Mouse (Mus musculus): ENCODE measurements around the gene Usp28. TPM values are rescaled to one million over a fixed set of nuclear protein-coding genes. Genes with fewer than 3 reads are reported as not detected.

Usp28 gene
- total and polyA plus RNA-seq, 2 experiments, result 6.1 to 8.2 TPM

DNA sequence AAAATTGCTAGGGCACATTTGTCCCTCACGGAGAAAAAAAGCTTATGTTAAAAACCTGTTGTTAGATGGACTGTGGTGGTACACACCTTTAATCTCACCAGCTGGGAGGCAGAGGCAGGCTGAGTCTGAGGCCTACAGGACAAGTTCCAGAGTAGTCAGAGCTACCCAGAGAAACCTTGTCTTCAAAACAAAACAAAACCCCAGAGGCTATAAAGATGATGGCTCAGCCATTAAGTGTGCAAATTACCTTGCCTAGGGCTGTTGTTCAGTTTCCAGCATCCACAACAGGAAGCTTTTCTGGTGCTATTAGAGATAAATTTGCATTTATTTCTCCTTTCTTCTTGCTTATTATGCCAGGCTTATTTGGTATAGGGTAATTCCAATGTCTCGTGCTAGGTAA lies 39.4 kb downstream of the Usp28 start:
- no peak overlapping the region for H3K27ac ChIP-seq (replicated peaks; ENCODE audit: insufficient read depth, low read depth, low read length)
- DNase-seq (ENCODE audit: extremely low read depth, low read depth, low spot score), result no peak
- no peak overlapping the region for H3K4me3 ChIP-seq (ENCODE audit: insufficient read depth, low read depth, low read length)
- TF ChIP-seq POLR2A (IDR thresholded peaks at IDR 0.05; ENCODE audit: extremely low read depth, insufficient read depth, low read length) (no peak), CTCF (IDR thresholded peaks at IDR 0.05; ENCODE audit: low read depth, low read length) (no peak)
- no peaks in the 10 kb centered on the region for H3K79me2 ChIP-seq (ENCODE audit: control insufficient read depth, insufficient read depth, low read length)
- H3K4me1 ChIP-seq (ENCODE audit: control insufficient read depth, insufficient read depth, low read length), result no peaks in the 10 kb centered on the region
- H3K36me3 ChIP-seq (ENCODE audit: control insufficient read depth, insufficient read depth, low read length), result peaks cover 33% of the 10 kb centered on the region
- no peaks in the 10 kb centered on the region for H3K27me3 ChIP-seq (ENCODE audit: control insufficient read depth, insufficient read depth, low read length)
- WGBS, result 94% methylated on average over 2 of the region's 2 CpGs
- H3K9ac ChIP-seq (ENCODE audit: low read depth, low read length), result no peak overlapping the region

DNA sequence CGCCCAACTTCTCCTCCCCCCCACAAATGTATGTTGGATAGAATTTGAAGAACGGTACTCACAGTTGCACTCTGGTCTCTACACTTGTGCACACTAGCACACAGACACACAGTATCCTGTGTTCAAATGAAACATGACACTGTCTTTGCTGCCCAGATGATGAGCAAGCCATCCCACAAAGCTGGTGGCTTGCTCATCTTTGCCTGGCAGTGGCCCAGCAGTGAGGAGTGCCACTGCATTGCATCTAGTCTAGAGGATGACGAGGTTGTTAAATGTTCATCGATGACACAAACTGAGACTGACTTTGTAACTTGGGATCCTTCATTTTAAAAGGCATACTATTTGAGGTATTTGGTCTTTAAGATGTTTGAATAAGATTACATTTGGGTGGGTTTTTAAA lies 49.6 kb downstream of the Usp28 start:
- Histone ChIP-seq H3K9ac (ENCODE audit: low read depth, low read length) (no peak overlapping the region), H3K4me1 (ENCODE audit: control insufficient read depth, insufficient read depth, low read length) (no peaks in the 10 kb centered on the region), H3K27ac (replicated peaks; ENCODE audit: insufficient read depth, low read depth, low read length) (no peak overlapping the region), H3K4me3 (ENCODE audit: insufficient read depth, low read depth, low read length) (no peak overlapping the region), H3K79me2 (ENCODE audit: control insufficient read depth, insufficient read depth, low read length) (no peaks in the 10 kb centered on the region), H3K36me3 (ENCODE audit: control insufficient read depth, insufficient read depth, low read length) (peaks cover 49% of the 10 kb centered on the region), H3K27me3 (ENCODE audit: control insufficient read depth, insufficient read depth, low read length) (no peaks in the 10 kb centered on the region)
- TF ChIP-seq POLR2A (IDR thresholded peaks at IDR 0.05; ENCODE audit: extremely low read depth, insufficient read depth, low read length) (no peak), CTCF (IDR thresholded peaks at IDR 0.05; ENCODE audit: low read depth, low read length) (no peak)
- DNase-seq (ENCODE audit: extremely low read depth, low read depth, low spot score), result no peak
- 98% methylated on average over 4 of the region's 4 CpGs for WGBS

- no peaks in the 10 kb centered on the region for H3K79me2 ChIP-seq (ENCODE audit: control insufficient read depth, insufficient read depth, low read length)
- 63% methylated on average over 5 of the region's 5 CpGs for WGBS
- no peaks in the 10 kb centered on the region for H3K4me1 ChIP-seq (ENCODE audit: control insufficient read depth, insufficient read depth, low read length)
- no peak overlapping the region for H3K4me3 ChIP-seq (ENCODE audit: insufficient read depth, low read depth, low read length)
- no peaks in the 10 kb centered on the region for H3K36me3 ChIP-seq (ENCODE audit: control insufficient read depth, insufficient read depth, low read length)
- TF ChIP-seq POLR2A (IDR thresholded peaks at IDR 0.05; ENCODE audit: extremely low read depth, insufficient read depth, low read length) (no peak), CTCF (IDR thresholded peaks at IDR 0.05; ENCODE audit: low read depth, low read length) (no peak)
- H3K27ac ChIP-seq (replicated peaks; ENCODE audit: insufficient read depth, low read depth, low read length), result no peak overlapping the region
- H3K9ac ChIP-seq (ENCODE audit: low read depth, low read length), result no peak overlapping the region
- DNase-seq (ENCODE audit: extremely low read depth, low read depth, low spot score), result no peak
- H3K27me3 ChIP-seq (ENCODE audit: control insufficient read depth, insufficient read depth, low read length), result no peaks in the 10 kb centered on the region
Measured at GRCm38 (mm10) chr9:49050901-49051300, 65.7 kb downstream of the Usp28 start.

- no peak overlapping the region for H3K9ac ChIP-seq (ENCODE audit: low read depth, low read length)
- H3K79me2 ChIP-seq (ENCODE audit: control insufficient read depth, insufficient read depth, low read length), result no peaks in the 10 kb centered on the region
- no peaks in the 10 kb centered on the region for H3K4me1 ChIP-seq (ENCODE audit: control insufficient read depth, insufficient read depth, low read length)
- H3K36me3 ChIP-seq (ENCODE audit: control insufficient read depth, insufficient read depth, low read length), result no peaks in the 10 kb centered on the region
- H3K4me3 ChIP-seq (ENCODE audit: insufficient read depth, low read depth, low read length), result no peak overlapping the region
- TF ChIP-seq CTCF (IDR thresholded peaks at IDR 0.05; ENCODE audit: low read depth, low read length) (peak; percentile 70; the same call in 1 of the 2 replicates), POLR2A (IDR thresholded peaks at IDR 0.05; ENCODE audit: extremely low read depth, insufficient read depth, low read length) (no peak)
- H3K27me3 ChIP-seq (ENCODE audit: control insufficient read depth, insufficient read depth, low read length), result no peaks in the 10 kb centered on the region
- peak; percentile 52 for DNase-seq (ENCODE audit: extremely low read depth, low read depth, low spot score)
- no peak overlapping the region for H3K27ac ChIP-seq (replicated peaks; ENCODE audit: insufficient read depth, low read depth, low read length)
- 7% methylated on average over 5 of the region's 5 CpGs for WGBS
Measured at GRCm38 (mm10) chr9:49051349-49051748, 66.2 kb downstream of the Usp28 start.

- Histone ChIP-seq H3K4me3 (ENCODE audit: insufficient read depth, low read depth, low read length) (no peak overlapping the region), H3K9ac (ENCODE audit: low read depth, low read length) (no peak overlapping the region), H3K27me3 (ENCODE audit: control insufficient read depth, insufficient read depth, low read length) (no peaks in the 10 kb centered on the region), H3K4me1 (ENCODE audit: control insufficient read depth, insufficient read depth, low read length) (no peaks in the 10 kb centered on the region), H3K36me3 (ENCODE audit: control insufficient read depth, insufficient read depth, low read length) (peaks cover 3% of the 10 kb centered on the region; the same call in 1 of the 2 replicates), H3K27ac (replicated peaks; ENCODE audit: insufficient read depth, low read depth, low read length) (no peak overlapping the region), H3K79me2 (ENCODE audit: control insufficient read depth, insufficient read depth, low read length) (no peaks in the 10 kb centered on the region)
- TF ChIP-seq CTCF (IDR thresholded peaks at IDR 0.05; ENCODE audit: low read depth, low read length) (no peak), POLR2A (IDR thresholded peaks at IDR 0.05; ENCODE audit: extremely low read depth, insufficient read depth, low read length) (no peak)
- WGBS, result 76% methylated on average over 3 of the region's 3 CpGs
- no peak for DNase-seq (ENCODE audit: extremely low read depth, low read depth, low spot score)
Measured at GRCm38 (mm10) chr9:49054028-49054427, 68.9 kb downstream of the Usp28 start.

- peak within 1 kb of the TSS; percentile 71 for H3K27ac ChIP-seq (replicated peaks; ENCODE audit: insufficient read depth, low read depth, low read length)
- no peaks in the 10 kb centered on the region for H3K27me3 ChIP-seq (ENCODE audit: control insufficient read depth, insufficient read depth, low read length)
- H3K4me1 ChIP-seq (ENCODE audit: control insufficient read depth, insufficient read depth, low read length), result no peaks in the 10 kb centered on the region
- under 1% methylated on average over 53 of the region's 53 CpGs for WGBS
- no peaks in the 10 kb centered on the region for H3K79me2 ChIP-seq (ENCODE audit: control insufficient read depth, insufficient read depth, low read length)
- peaks cover 9% of the 10 kb centered on the region; the same call in 1 of the 2 replicates for H3K36me3 ChIP-seq (ENCODE audit: control insufficient read depth, insufficient read depth, low read length)
- no peak for TF ChIP-seq CTCF (IDR thresholded peaks at IDR 0.05; ENCODE audit: low read depth, low read length)
- TF ChIP-seq POLR2A (IDR thresholded peaks at IDR 0.05; ENCODE audit: extremely low read depth, insufficient read depth, low read length), result 0 out of 2 replicates have a peak, but pooled peaks have one; percentile 53
- H3K9ac ChIP-seq (ENCODE audit: low read depth, low read length), result peak within 1 kb of the TSS; percentile 85
- DNase-seq (ENCODE audit: extremely low read depth, low read depth, low spot score), result peak; percentile 90
- H3K4me3 ChIP-seq (ENCODE audit: insufficient read depth, low read depth, low read length), result peak within 1 kb of the TSS; percentile 87
Measured at GRCm38 (mm10) chr9:49055333-49056205, 70.4 kb downstream of the Usp28 start, which contains the start of gene Zw10. Zw10 (plus strand) TSS chr9:49055613.
